Mouse (Mus musculus) cerebellum, adult 2 months (tissue): ENCODE measurements around the gene Dnah14.

Experiments
- CTCF ChIP-seq: fragments of 200-500 bp; IDR thresholded peaks from 2 replicates; pipeline ENCODE4 v1.5.1; 2011; ENCODE audit warnings: low read depth, mild to moderate bottlenecking, control low read depth, low read length, moderate library complexity, borderline replicate concordance; ENCODE audit not compliant: insufficient read depth
- POLR2A ChIP-seq: fragments of 200-500 bp; IDR thresholded peaks from 2 replicates; pipeline ENCODE4 v1.6.1; 2011; ENCODE audit warnings: low read length, control low read depth, borderline replicate concordance; ENCODE audit not compliant: insufficient read depth

- peak; percentile 77 for TF ChIP-seq CTCF
- TF ChIP-seq POLR2A = no peak
These were observed 39.6 kb downstream of the Dnah14 start for GRCm38 (mm10) chr1:181615866-181616491.
